Mouse (Mus musculus) CH12.LX (cell line): ENCODE measurements at regions not wholly inside any gene's neighbourhood (a gene's known extent, or its start where the extent isn't known, plus 50 kb on each side); places are given as distances from the start of the nearest gene placed in this dataset.

ENCODE experiments used
- DNase-seq: peaks from one replicate; pipeline ENCODE4 v3.0.0-alpha.2; 2013; ENCODE audit errors: extremely low read depth
- H3K27ac ChIP-seq: 2 replicates; pipeline ENCODE4 v1.5.1; 2012; ENCODE audit warnings: low read depth, mild to moderate bottlenecking, control low read depth, moderate library complexity; ENCODE audit not compliant: insufficient read depth
- H3K27me3 ChIP-seq: replicated peaks from 2 replicates; pipeline ENCODE3; 2012; ENCODE audit warnings: inconsistent platforms
- H3K36me3 ChIP-seq, 2 experiments: replicated peaks in 1 of 2; 2 replicates each; pipeline versions ENCODE3 to v1.6.1; 2012; ENCODE audit warnings: inconsistent platforms in 1 of 2, low read length in 1 of 2, mild to moderate bottlenecking in 1 of 2, mixed read lengths in 1 of 2, moderate library complexity in 1 of 2; ENCODE audit not compliant: control insufficient read depth in 1 of 2, insufficient read depth in 1 of 2
- H3K4me1 ChIP-seq, 2 experiments: 2 replicates each; pipeline ENCODE4 v1.6.1; 2012; ENCODE audit warnings: inconsistent platforms in 1 of 2, moderate library complexity in 1 of 2; ENCODE audit not compliant: insufficient read depth in 2 of 2, control insufficient read depth in 1 of 2
- H3K4me2 ChIP-seq: 2 replicates; pipeline ENCODE4 v1.6.1; 2012; ENCODE audit warnings: low read depth, mild to moderate bottlenecking, control low read depth; ENCODE audit not compliant: poor library complexity, insufficient read depth, severe bottlenecking
- H3K4me3 ChIP-seq, 3 experiments: fragments of 150-350 bp in 1 of 3; sonication (generic) in 1 of 3; replicated peaks in 1 of 3; 2 replicates each; pipeline versions ENCODE3 to v1.5.1; 2011 to 2012; ENCODE audit warnings: low read depth in 2 of 3, low read length in 2 of 3, mild to moderate bottlenecking in 2 of 3, moderate library complexity in 2 of 3, control low read depth in 1 of 3, improper control_type of control experiment in 1 of 3, inconsistent platforms in 1 of 3, mixed read lengths in 1 of 3; ENCODE audit not compliant: poor library complexity in 1 of 3
- H3K79me2 ChIP-seq: replicated peaks from 2 replicates; pipeline ENCODE4 v1.6.1; 2012; ENCODE audit warnings: mild to moderate bottlenecking, moderate library complexity; ENCODE audit not compliant: control insufficient read depth, poor library complexity, insufficient read depth, severe bottlenecking; ENCODE audit errors: extremely low read depth
- H3K9ac ChIP-seq: 2 replicates; pipeline ENCODE4 v1.6.1; 2012; ENCODE audit warnings: low read depth, mild to moderate bottlenecking, control low read depth, moderate library complexity; ENCODE audit not compliant: insufficient read depth
- H3K9me3 ChIP-seq: replicated peaks from 2 replicates; pipeline ENCODE3; 2012; ENCODE audit warnings: low read length, inconsistent platforms, mixed read lengths
- BHLHE40 ChIP-seq: IDR thresholded peaks from 2 replicates; pipeline ENCODE4 v1.6.1; 2011; ENCODE audit warnings: mild to moderate bottlenecking, low read depth, low read length, improper control_type of control experiment
- CTCF ChIP-seq, 2 experiments: IDR thresholded peaks in 1 of 2; conservative IDR thresholded peaks in 1 of 2; 2 replicates each; pipeline ENCODE4 v1.5.1; 2011 to 2012; ENCODE audit warnings: low read depth in 2 of 2, low read length in 2 of 2, improper control_type of control experiment in 1 of 2, inconsistent platforms in 1 of 2, mild to moderate bottlenecking in 1 of 2, moderate library complexity in 1 of 2
- ELF1 ChIP-seq: IDR thresholded peaks from 2 replicates; pipeline ENCODE4 v1.6.1; 2014; ENCODE audit warnings: low read depth, mild to moderate bottlenecking, inconsistent platforms, low read length, improper control_type of control experiment
- EP300 ChIP-seq: IDR thresholded peaks from 2 replicates; pipeline ENCODE4 v1.6.1; 2011; ENCODE audit warnings: low read length, improper control_type of control experiment
- ETS1 ChIP-seq: conservative IDR thresholded peaks from 2 replicates; pipeline ENCODE4 v1.6.1; 2012; ENCODE audit warnings: low read depth, mild to moderate bottlenecking, inconsistent platforms, low read length, improper control_type of control experiment, moderate library complexity
- GABPA ChIP-seq: IDR thresholded peaks from 2 replicates; pipeline ENCODE4 v1.6.1; 2012; ENCODE audit warnings: low read depth, low read length, improper control_type of control experiment, inconsistent platforms; ENCODE audit not compliant: insufficient replicate concordance
- HCFC1 ChIP-seq: IDR thresholded peaks from 2 replicates; pipeline ENCODE4 v1.6.1; 2012; ENCODE audit warnings: low read depth, mild to moderate bottlenecking, inconsistent platforms, low read length, improper control_type of control experiment
- JUN ChIP-seq: IDR thresholded peaks from 2 replicates; pipeline ENCODE4 v1.6.1; 2011; ENCODE audit warnings: low read depth, mild to moderate bottlenecking, low read length, improper control_type of control experiment, moderate library complexity; ENCODE audit not compliant: insufficient read depth
- JUND ChIP-seq: conservative IDR thresholded peaks from 2 replicates; pipeline ENCODE4 v1.6.1; 2011; ENCODE audit warnings: low read depth, low read length, improper control_type of control experiment
- MAZ ChIP-seq: IDR thresholded peaks from 2 replicates; pipeline ENCODE4 v1.6.1; 2012; ENCODE audit warnings: low read depth, mild to moderate bottlenecking, inconsistent platforms, low read length, improper control_type of control experiment, moderate library complexity
- NELFE ChIP-seq: IDR thresholded peaks from 2 replicates; pipeline ENCODE4 v1.6.1; 2011; ENCODE audit warnings: low read depth, low read length, improper control_type of control experiment
- NRF1 ChIP-seq: IDR thresholded peaks from 2 replicates; pipeline ENCODE4 v1.6.1; 2014; ENCODE audit warnings: low read depth, mild to moderate bottlenecking, inconsistent platforms, low read length, improper control_type of control experiment, moderate library complexity
- PAX5 ChIP-seq: IDR thresholded peaks from 2 replicates; pipeline ENCODE4 v1.6.1; 2012; ENCODE audit warnings: low read length, inconsistent platforms, mixed read lengths
- POLR2A ChIP-seq: IDR thresholded peaks from 2 replicates; pipeline ENCODE4 v1.6.1; 2011; ENCODE audit warnings: low read depth, mild to moderate bottlenecking, improper control_type of control experiment, low read length
- RAD21 ChIP-seq: IDR thresholded peaks from 2 replicates; pipeline ENCODE4 v1.6.1; 2011; ENCODE audit warnings: low read depth, mild to moderate bottlenecking, low read length, improper control_type of control experiment, moderate library complexity
- RCOR1 ChIP-seq: conservative IDR thresholded peaks from 2 replicates; pipeline ENCODE4 v1.6.1; 2012; ENCODE audit warnings: low read depth, mild to moderate bottlenecking, inconsistent platforms, low read length, improper control_type of control experiment
- SMC3 ChIP-seq: IDR thresholded peaks from 2 replicates; pipeline ENCODE4 v1.6.1; 2011; ENCODE audit warnings: low read depth, low read length, improper control_type of control experiment
- USF2 ChIP-seq: conservative IDR thresholded peaks from 2 replicates; pipeline ENCODE4 v1.6.1; 2011; ENCODE audit warnings: low read depth, low read length, improper control_type of control experiment
- ZC3H11A ChIP-seq: IDR thresholded peaks from 2 replicates; pipeline ENCODE4 v1.6.1; 2012; ENCODE audit warnings: low read depth, mild to moderate bottlenecking, inconsistent platforms, low read length, improper control_type of control experiment
- ZMIZ1 ChIP-seq: IDR thresholded peaks from 2 replicates; pipeline ENCODE4 v1.6.1; 2012; ENCODE audit warnings: low read depth, mild to moderate bottlenecking, inconsistent platforms, low read length, improper control_type of control experiment
- dilution Hi-C: fragments of 300-500 bp; cut with MboI; formaldehyde crosslinking; loops from 2 replicates; pipeline ENCODE4 v1.14.3; 2020; ENCODE audit warnings: low sequenced_read_pairs; ENCODE audit not compliant: extremely low pct_unique_long_range_greater_than_20kb, extremely low pct_ligation_motif_present
- in situ Hi-C: fragments of 300-500 bp; cut with MboI; formaldehyde crosslinking; loops from 3 replicates; pipeline ENCODE4 v1.14.3; 2019; ENCODE audit warnings: low sequenced_read_pairs, low pct_ligation_motif_present, low pct_unique_long_range_greater_than_20kb, mixed read lengths

DNA sequence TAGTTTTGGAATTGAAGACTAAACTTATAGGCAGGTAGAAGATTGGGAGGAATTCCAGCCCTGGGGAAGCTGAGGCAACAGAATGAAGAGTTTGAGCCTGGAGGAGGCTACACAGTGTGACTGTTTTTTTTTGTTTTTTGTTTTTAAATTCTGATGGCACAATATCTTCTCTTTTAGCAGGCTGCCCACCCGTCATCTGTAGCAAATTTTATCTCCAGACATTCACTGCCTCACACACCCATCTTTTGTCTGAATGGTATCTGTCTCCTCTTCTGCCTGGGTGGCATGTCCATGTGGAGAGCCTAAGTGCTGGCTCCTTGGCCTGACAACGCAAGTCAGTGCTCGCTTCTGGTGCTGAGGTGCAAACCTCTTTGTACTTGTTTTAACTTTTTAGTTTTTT is 165.0 kb downstream of the Gja1 start:
- in situ Hi-C loops: no loop called here
- TF ChIP-seq GABPA: no peak
- no peak for TF ChIP-seq ZC3H11A
- no peak for TF ChIP-seq PAX5
- TF ChIP-seq, all 38 proteins: peak for 0

DNA sequence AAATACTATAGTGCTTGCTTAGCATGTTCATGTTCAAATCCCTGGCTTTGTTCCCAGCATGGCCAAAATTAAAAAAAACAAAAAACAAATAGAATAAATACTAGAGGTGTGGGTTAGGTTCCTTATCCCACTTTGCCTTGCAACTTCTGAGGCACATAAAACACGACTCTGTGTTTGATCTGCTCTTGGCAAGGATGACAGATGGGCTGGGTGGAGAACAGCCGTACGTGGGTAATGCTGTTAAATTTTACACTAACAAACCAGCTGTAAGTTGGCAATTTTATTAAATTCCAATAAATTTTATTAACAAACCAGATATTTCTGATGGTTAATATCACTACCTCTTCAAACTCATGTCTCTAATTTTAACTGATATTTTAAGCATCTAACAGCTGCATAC is 168.9 kb downstream of the Gja1 start:
- dilution Hi-C loops: no loop called here
- H3K4me1 ChIP-seq: no peaks in the 10 kb centered on the region
- H3K4me3 ChIP-seq: no peak overlapping the region
- H3K9ac ChIP-seq: no peak overlapping the region
- H3K27ac ChIP-seq: no peak overlapping the region
- H3K4me2 ChIP-seq: no peak overlapping the region
- in situ Hi-C loops: no loop called here
- H3K27me3 ChIP-seq: no peaks in the 10 kb centered on the region
- no peaks in the 10 kb centered on the region for H3K36me3 ChIP-seq
- DNase-seq: no peak
- TF ChIP-seq RCOR1 (no peak), BHLHE40 (no peak), CTCF (conservative IDR thresholded peaks at IDR 0.05 in 1 of 2, IDR thresholded peaks at IDR 0.05 in 1 of 2; ENCODE audit: low read depth in 2 of 2, low read length in 2 of 2) (no peak), MAZ (no peak), SMC3 (no peak), JUND (no peak), NRF1 (no peak), ELF1 (no peak), USF2 (no peak), RAD21 (no peak), NELFE (no peak), ZMIZ1 (no peak), EP300 (no peak), POLR2A (no peak), HCFC1 (no peak), PAX5 (no peak), JUN (no peak), ETS1 (no peak)
- no peaks in the 10 kb centered on the region for H3K9me3 ChIP-seq
- H3K79me2 ChIP-seq: no peaks in the 10 kb centered on the region

More for the DNA sequence above, 165.0 kb downstream of the Gja1 start:
- no peak overlapping the region for H3K9ac ChIP-seq
- H3K9me3 ChIP-seq: no peaks in the 10 kb centered on the region
- no peak overlapping the region for H3K27ac ChIP-seq
- no peaks in the 10 kb centered on the region for H3K79me2 ChIP-seq
- DNase-seq: no peak
- H3K36me3 ChIP-seq: no peaks in the 10 kb centered on the region
- no peaks in the 10 kb centered on the region for H3K27me3 ChIP-seq
- H3K4me3 ChIP-seq: no peak overlapping the region
- peaks cover 0 to 5% of the 10 kb centered on the region in 2 experiments; a peak in 1 of 4 replicates for H3K4me1 ChIP-seq
- dilution Hi-C loops: no loop called here
- H3K4me2 ChIP-seq: no peak overlapping the region
